Mouse (Mus musculus) MEL (cell line): ENCODE data around the gene Htra2. TPM values are rescaled to one million over a fixed set of nuclear protein-coding genes. Genes with fewer than 3 reads are reported as not detected.
A peak's percentile ranks its signal among the peaks of the same experiment; 100 is the strongest.

ENCODE experiments used
- DNase-seq: peaks from one replicate; pipeline ENCODE4 v3.0.0; 2011; ENCODE audit warnings: low read depth, low spot score
- H3K27ac ChIP-seq: 2 replicates; pipeline ENCODE4 v1.5.1; 2012; ENCODE audit warnings: low read depth, mild to moderate bottlenecking, control low read depth, low read length, moderate library complexity; ENCODE audit not compliant: control insufficient read depth
- H3K27me3 ChIP-seq, 2 experiments: fragments of 150-350 bp in 1 of 2; sonication (generic) in 1 of 2; 2 replicates each; pipeline ENCODE4 v1.6.1; 2012; ENCODE audit warnings: low read length in 2 of 2, mild to moderate bottlenecking in 2 of 2, improper control_type of control experiment in 1 of 2, moderate library complexity in 1 of 2; ENCODE audit not compliant: insufficient read depth in 2 of 2, control insufficient read depth in 1 of 2
- H3K36me3 ChIP-seq, 2 experiments: 2 replicates each; pipeline ENCODE4 v1.6.1; 2012 to 2014; ENCODE audit warnings: low read length in 2 of 2, improper control_type of control experiment in 1 of 2, inconsistent platforms in 1 of 2, mild to moderate bottlenecking in 1 of 2; ENCODE audit not compliant: insufficient read depth in 2 of 2, control insufficient read depth in 1 of 2
- H3K4me1 ChIP-seq, 2 experiments: fragments of 150-350 bp in 1 of 2; sonication (generic) in 1 of 2; 2 replicates each; pipeline ENCODE4 v1.6.1; 2012; ENCODE audit warnings: low read length in 2 of 2, improper control_type of control experiment in 1 of 2, mild to moderate bottlenecking in 1 of 2; ENCODE audit not compliant: insufficient read depth in 2 of 2, control insufficient read depth in 1 of 2
- H3K4me3 ChIP-seq, 2 experiments: fragments of 150-350 bp in 1 of 2; sonication (generic) in 1 of 2; 2 replicates each; pipeline ENCODE4 v1.5.1; 2012; ENCODE audit warnings: low read depth in 2 of 2, low read length in 2 of 2, mild to moderate bottlenecking in 2 of 2, moderate library complexity in 2 of 2, control low read depth in 1 of 2, improper control_type of control experiment in 1 of 2; ENCODE audit not compliant: control insufficient read depth in 1 of 2, insufficient read depth in 1 of 2
- H3K79me2 ChIP-seq: 2 replicates; pipeline ENCODE4 v1.6.1; 2012; ENCODE audit warnings: mild to moderate bottlenecking, low read length, moderate library complexity; ENCODE audit not compliant: control insufficient read depth, poor library complexity, insufficient read depth
- H3K9ac ChIP-seq: 2 replicates; pipeline ENCODE4 v1.6.1; 2012; ENCODE audit warnings: low read depth, mild to moderate bottlenecking, control low read depth, low read length, moderate library complexity; ENCODE audit not compliant: control insufficient read depth, poor library complexity, severe bottlenecking
- H3K9me3 ChIP-seq: fragments of 150-350 bp; sonication (generic); replicated peaks from 2 replicates; pipeline ENCODE4 v1.6.1; 2012; ENCODE audit warnings: mild to moderate bottlenecking, low read length, improper control_type of control experiment, moderate library complexity; ENCODE audit not compliant: insufficient read depth
- E2F4 ChIP-seq: IDR thresholded peaks from 2 replicates; pipeline ENCODE4 v1.6.1; 2011; ENCODE audit warnings: low read depth, low read length, improper control_type of control experiment, borderline replicate concordance
- ELF1 ChIP-seq: IDR thresholded peaks from 2 replicates; pipeline ENCODE4 v1.6.1; 2014; ENCODE audit warnings: low read depth, mild to moderate bottlenecking, inconsistent platforms, low read length, improper control_type of control experiment, moderate library complexity
- HCFC1 ChIP-seq: IDR thresholded peaks from 2 replicates; pipeline ENCODE4 v1.6.1; 2012; ENCODE audit warnings: low read depth, mild to moderate bottlenecking, inconsistent platforms, low read length, improper control_type of control experiment, moderate library complexity
- JUND ChIP-seq: IDR thresholded peaks from 2 replicates; pipeline ENCODE4 v1.6.1; 2011; ENCODE audit warnings: low read depth, mild to moderate bottlenecking, improper control_type of control experiment, low read length
- MAX ChIP-seq: IDR thresholded peaks from 2 replicates; pipeline ENCODE4 v1.6.1; 2011; ENCODE audit warnings: low read length, improper control_type of control experiment
- MAZ ChIP-seq: IDR thresholded peaks from 2 replicates; pipeline ENCODE4 v1.6.1; 2012; ENCODE audit warnings: low read depth, mild to moderate bottlenecking, inconsistent platforms, low read length, improper control_type of control experiment
- MYC ChIP-seq: IDR thresholded peaks from 2 replicates; pipeline ENCODE4 v1.6.1; 2011; ENCODE audit warnings: low read depth, mild to moderate bottlenecking, low read length, improper control_type of control experiment, moderate library complexity
- NELFE ChIP-seq: IDR thresholded peaks from 2 replicates; pipeline ENCODE4 v1.6.1; 2011; ENCODE audit warnings: low read depth, low read length, improper control_type of control experiment
- POLR2AphosphoS2 ChIP-seq: IDR thresholded peaks from 2 replicates; pipeline ENCODE4 v1.6.1; 2011; ENCODE audit warnings: low read length, improper control_type of control experiment
- SMC3 ChIP-seq: IDR thresholded peaks from 2 replicates; pipeline ENCODE4 v1.6.1; 2011; ENCODE audit warnings: low read depth, low read length, improper control_type of control experiment
- TAL1 ChIP-seq: IDR thresholded peaks from 2 replicates; pipeline ENCODE4 v1.6.1; 2012; ENCODE audit warnings: mild to moderate bottlenecking, inconsistent platforms, low read length, moderate library complexity, mixed read lengths
- TBP ChIP-seq: IDR thresholded peaks from 2 replicates; pipeline ENCODE4 v1.8.0; 2011; ENCODE audit warnings: low read depth, low read length, improper control_type of control experiment
- TCF12 ChIP-seq: IDR thresholded peaks from 2 replicates; pipeline ENCODE4 v1.6.1; 2014; ENCODE audit warnings: low read depth, mild to moderate bottlenecking, inconsistent platforms, low read length, improper control_type of control experiment, moderate library complexity
- UBTF ChIP-seq: IDR thresholded peaks from 2 replicates; pipeline ENCODE4 v1.6.1; 2012; ENCODE audit warnings: low read depth, mild to moderate bottlenecking, inconsistent platforms, low read length, improper control_type of control experiment, moderate library complexity, borderline replicate concordance; ENCODE audit not compliant: insufficient read depth
- USF2 ChIP-seq, 2 experiments: IDR thresholded peaks; 2 replicates each; pipeline ENCODE4 v1.6.1; 2011 to 2012; ENCODE audit warnings: improper control_type of control experiment in 2 of 2, low read length in 2 of 2, borderline replicate concordance in 1 of 2, inconsistent platforms in 1 of 2, low read depth in 1 of 2, mild to moderate bottlenecking in 1 of 2; ENCODE audit not compliant: insufficient read depth in 1 of 2
- ZC3H11A ChIP-seq: IDR thresholded peaks from 2 replicates; pipeline ENCODE4 v1.6.1; 2012; ENCODE audit warnings: low read depth, mild to moderate bottlenecking, inconsistent platforms, low read length, improper control_type of control experiment
- ZKSCAN1 ChIP-seq: IDR thresholded peaks from 2 replicates; pipeline ENCODE4 v1.6.1; 2012; ENCODE audit warnings: low read depth, mild to moderate bottlenecking, inconsistent platforms, low read length, improper control_type of control experiment, moderate library complexity
- polyA plus RNA-seq, 2 experiments: library from polyadenylated mRNA; stranded (reverse) in 1 of 2; unstranded in 1 of 2; fragments of >175 nt in 1 of 2; fragments of >200 nt in 1 of 2; gene quantifications; 2 replicates each; pipeline versions ENCODE4 v1.2.1 to v1.2.4; 2012; ENCODE audit warnings: low replicate concordance in 2 of 2, low read depth in 1 of 2; ENCODE audit not compliant: insufficient read length in 2 of 2, insufficient read depth in 1 of 2, missing spikeins in 1 of 2
- total RNA-seq: library from RNA; depleted of rRNA; stranded (reverse); fragments of 300-350 nt; gene quantifications from 2 replicates; pipeline ENCODE4 v1.2.3, GENCODE M21; 2012

Gene Htra2
- total and polyA plus RNA-seq, 3 experiments: 107 to 133 TPM; not detected in 1

GRCm38 (mm10) chr6:83049367-83049766 is 5.7 kb downstream of the Htra2 start:
- Histone ChIP-seq H3K36me3 (peaks cover 0 to 9% of the 10 kb centered on the region in 2 experiments; a peak in 3 of 4 replicates), H3K4me1 (peaks cover 0 to 10% of the 10 kb centered on the region in 2 experiments; a peak in 2 of 4 replicates), H3K4me3 (no peak overlapping the region), H3K27me3 (no peaks in the 10 kb centered on the region), H3K79me2 (peaks cover 19% of the 10 kb centered on the region), H3K9me3 (no peaks in the 10 kb centered on the region), H3K27ac (no peak overlapping the region), H3K9ac (no peak overlapping the region)
- TF ChIP-seq MAX (no peak), POLR2AphosphoS2 (0 out of 2 replicates have a peak, but pooled peaks have one; percentile 9), ZC3H11A (no peak), ZKSCAN1 (no peak), HCFC1 (no peak), SMC3 (0 out of 2 replicates have a peak, but pooled peaks have one; percentile 6)
- no peak for DNase-seq

- H3K36me3 ChIP-seq: peaks cover 0 to 2% of the 10 kb centered on the region in 2 experiments; a peak in 1 of 4 replicates
- H3K4me3 ChIP-seq: no peak overlapping the region
- no peak for TF ChIP-seq USF2 (IDR thresholded peaks at IDR 0.05; ENCODE audit: borderline replicate concordance in 1 of 2, insufficient read depth in 1 of 2, low read depth in 1 of 2, low read length in 2 of 2)
- no peak for TF ChIP-seq TAL1
- TF ChIP-seq MYC: 0 out of 2 replicates have a peak, but pooled peaks have one; percentile 56
- no peak for TF ChIP-seq ELF1
- no peak for TF ChIP-seq ZKSCAN1
- 0 out of 2 replicates have a peak, but pooled peaks have one; percentile 28 for TF ChIP-seq MAX
- no peak for TF ChIP-seq MAZ
- no peak for TF ChIP-seq NELFE
- TF ChIP-seq TCF12: no peak
- TF ChIP-seq E2F4: no peak
- peak; percentile 94 for TF ChIP-seq TBP
- TF ChIP-seq JUND: no peak
- peak; percentile 83; the same call in 1 of the 2 replicates for TF ChIP-seq UBTF
- H3K27me3 ChIP-seq: no peaks in the 10 kb centered on the region
- no peak overlapping the region for H3K27ac ChIP-seq
- H3K4me1 ChIP-seq: 0 out of 4 replicates have a peak, but pooled peaks cover 0 to 3% of the 10 kb centered on the region in 2 experiments
- H3K9me3 ChIP-seq: no peaks in the 10 kb centered on the region
- H3K9ac ChIP-seq: no peak overlapping the region
- DNase-seq: peak; percentile 79
- H3K79me2 ChIP-seq: no peaks in the 10 kb centered on the region
Observed at GRCm38 (mm10) chr6:83044742-83045141, 10.3 kb downstream of the Htra2 start.
